Mouse (Mus musculus) embryonic stem cell, embryonic (primary cell): ENCODE results near the gene Cyp27a1.

Source experiments
- CTCF ChIA-PET, 4 experiments: fragments of 300-600 bp in 2 of 4; fragments of 350-600 bp in 2 of 4; sonication (Branson Sonifier 250); formaldehyde crosslinking; loops; one replicate each; lab custom pipeline; 2022; ENCODE audit warnings: inconsistent platforms in 2 of 4; lab: Charles Lee
- POLR2A ChIA-PET, 4 experiments: fragments of 300-600 bp in 2 of 4; fragments of 350-600 bp in 2 of 4; sonication (Branson Sonifier 250); formaldehyde crosslinking; loops; one replicate each; lab custom pipeline; 2022; ENCODE audit warnings: antibody characterized with exemption in 4 of 4, inconsistent platforms in 1 of 4; lab: Charles Lee

Cyp27a1 gene

DNA sequence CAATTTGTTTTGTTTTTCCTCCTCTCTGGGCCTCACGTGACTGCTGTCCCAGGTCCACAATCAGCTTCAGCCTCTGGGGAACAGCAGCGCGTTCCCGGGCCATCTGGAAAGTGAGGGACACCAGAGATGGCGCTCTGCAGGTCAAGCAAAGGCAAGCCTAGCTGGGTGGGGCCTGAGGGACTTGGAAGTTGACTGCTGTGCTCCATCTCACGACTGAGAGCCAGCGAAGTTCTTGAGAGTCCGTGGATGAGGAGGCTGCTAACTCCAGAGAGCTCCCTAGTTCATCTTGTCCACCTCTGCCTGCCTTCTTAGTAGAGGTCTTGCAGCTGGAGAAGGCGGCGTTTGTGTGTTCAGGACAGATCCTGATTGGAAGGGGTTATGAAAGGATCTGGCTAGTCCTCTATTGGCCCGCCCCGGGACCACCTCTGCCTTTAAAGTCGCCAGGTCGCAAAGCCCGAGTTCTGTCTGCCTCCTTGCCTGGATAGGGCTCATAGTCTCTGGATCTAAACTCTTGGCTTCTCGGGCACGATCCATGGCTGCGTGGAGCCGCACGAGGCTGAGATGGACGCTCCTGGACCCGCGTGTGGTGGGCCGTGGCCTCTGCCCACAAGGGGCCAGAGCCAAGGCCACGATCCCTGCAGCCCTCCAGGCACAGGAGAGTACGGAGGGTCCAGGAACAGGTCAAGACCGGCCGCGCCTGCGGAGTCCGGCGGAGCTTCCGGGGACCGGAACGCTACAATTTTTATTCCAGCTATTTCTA, at the start of gene Cyp27a1:
TSS of gene Cyp27a1 (plus strand) at position 476 of the 760 bp plus-strand sequence.
- CTCF ChIA-PET = interaction anchor here in 3 of 4 experiments (0.7 to 1.7 kb wide), 12 partner anchors 10 to 538 kb away, joined by 3 to 12 read pairs (median 4); partner anchors contain the start of genes Prkag3 (in 1 of the 3), Rnf25 (in 1 of the 3) and Stk36 (in 1 of the 3)
- POLR2A ChIA-PET = interaction anchor here in 3 of 4 experiments (0.5 to 2.2 kb wide), 22 partner anchors 9 to 316 kb away, joined by 3 to 10 read pairs (median 4); partner anchors contain the start of genes Ttll4 (in 2 of the 3), Bcs1l (in 1 of the 3), Cnot9 (in 1 of the 3) and Wnt6 (in 1 of the 3)

DNA sequence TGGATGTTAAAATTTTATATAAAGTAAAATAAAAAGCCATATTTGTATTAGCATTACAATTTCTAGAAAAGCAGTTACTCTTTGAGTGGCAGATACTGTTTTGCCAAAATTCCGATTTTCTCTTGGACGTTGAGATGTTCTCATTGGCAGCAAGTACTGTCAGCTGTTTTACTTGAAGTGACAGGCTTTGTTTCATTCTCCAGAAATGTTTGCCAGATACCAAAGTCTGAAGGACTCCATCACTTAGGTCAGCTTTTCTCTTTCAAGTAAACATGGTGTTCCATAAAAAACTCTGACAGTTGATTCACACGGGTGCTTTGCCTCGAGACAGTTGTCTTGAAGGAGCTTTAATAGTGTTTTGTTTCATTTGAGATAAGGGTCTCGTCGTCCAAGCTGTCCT, 48.2 kb upstream of the Cyp27a1 start:
- ChIA-PET POLR2A (interaction anchor here in 2 of 4 experiments (1.1 to 1.7 kb wide), 5 partner anchors 9 to 20 kb away, joined by 3 to 9 read pairs (median 3); no protein-coding TSS in a partner anchor), CTCF (no interaction called here)

DNA sequence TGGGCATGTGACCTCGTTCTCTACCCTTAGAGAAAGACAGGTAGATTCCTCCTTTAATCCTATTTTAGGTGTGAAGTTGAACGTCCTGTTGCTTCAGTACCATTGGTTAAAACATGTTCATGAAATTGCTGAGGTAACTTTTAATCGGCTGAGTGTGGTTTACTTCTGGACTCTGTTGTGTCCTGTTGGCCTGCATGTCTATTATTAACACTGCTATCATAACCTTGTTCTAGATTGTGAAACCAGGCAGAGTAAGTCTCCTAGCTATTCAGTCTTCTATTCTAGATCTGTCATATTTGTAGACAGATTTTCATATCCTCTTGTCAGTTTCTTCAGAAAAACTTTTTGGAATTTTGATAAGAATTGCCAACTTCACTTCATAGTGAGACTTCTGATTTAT, 45.0 kb upstream of the Cyp27a1 start:
- POLR2A ChIA-PET = no interaction called here
- CTCF ChIA-PET = no interaction called here

DNA sequence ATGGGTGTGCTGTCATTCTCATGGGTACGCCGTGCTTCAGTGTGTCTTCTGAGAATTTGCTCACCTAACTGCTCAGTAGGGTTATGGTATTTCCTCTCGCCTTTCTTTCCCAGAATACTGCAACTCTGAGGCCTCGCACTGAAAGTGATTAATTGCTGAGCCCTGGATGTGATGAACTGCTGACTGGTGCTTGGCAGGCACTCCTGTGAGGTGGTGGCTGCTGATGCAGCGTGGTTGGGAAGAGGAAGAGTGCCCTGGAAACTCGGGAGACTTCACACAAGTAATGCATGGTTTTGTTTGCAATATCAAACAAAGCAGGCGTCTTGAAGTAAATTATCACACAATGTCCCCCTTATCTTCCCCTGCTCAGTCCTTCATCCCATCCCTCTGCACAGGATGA, 40.6 kb upstream of the Cyp27a1 start:
- POLR2A ChIA-PET = interaction anchor here in 1 of 4 experiments (2.4 kb wide), 1 partner anchor 14 kb away, joined by 7 read pairs; no protein-coding TSS in a partner anchor
- CTCF ChIA-PET = no interaction called here

DNA sequence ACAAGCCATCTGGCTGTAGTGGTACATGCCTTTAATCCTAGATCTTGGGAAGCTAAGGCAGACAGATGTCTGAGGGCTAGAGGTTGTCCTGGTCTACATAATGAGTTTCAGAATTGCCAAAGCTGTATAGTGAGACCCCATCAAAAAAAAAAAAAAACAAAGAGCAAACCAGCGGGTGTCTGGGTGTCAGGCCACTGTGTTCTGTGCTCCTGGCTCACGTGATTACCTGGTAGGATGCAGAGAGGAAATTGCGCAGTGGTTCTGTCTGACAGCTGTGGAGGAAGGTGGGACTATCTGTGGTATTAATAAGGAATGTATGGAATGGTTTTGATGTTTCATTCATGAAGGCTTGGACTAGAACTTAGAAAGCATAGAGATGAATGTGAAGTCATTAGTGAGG, 36.5 kb upstream of the Cyp27a1 start:
- ChIA-PET CTCF (interaction anchor here in 1 of 4 experiments (0.7 kb wide), 1 partner anchor 34 kb away, joined by 4 read pairs; no protein-coding TSS in a partner anchor), POLR2A (interaction anchor here in 3 of 4 experiments (0.6 to 1.7 kb wide), 6 partner anchors 11 to 75 kb away, joined by 3 to 8 read pairs (median 3); partner anchors contain the start of genes Cyp27a1 (in 1 of the 3), Rnf25 (in 1 of the 3) and Stk36 (in 1 of the 3))

DNA sequence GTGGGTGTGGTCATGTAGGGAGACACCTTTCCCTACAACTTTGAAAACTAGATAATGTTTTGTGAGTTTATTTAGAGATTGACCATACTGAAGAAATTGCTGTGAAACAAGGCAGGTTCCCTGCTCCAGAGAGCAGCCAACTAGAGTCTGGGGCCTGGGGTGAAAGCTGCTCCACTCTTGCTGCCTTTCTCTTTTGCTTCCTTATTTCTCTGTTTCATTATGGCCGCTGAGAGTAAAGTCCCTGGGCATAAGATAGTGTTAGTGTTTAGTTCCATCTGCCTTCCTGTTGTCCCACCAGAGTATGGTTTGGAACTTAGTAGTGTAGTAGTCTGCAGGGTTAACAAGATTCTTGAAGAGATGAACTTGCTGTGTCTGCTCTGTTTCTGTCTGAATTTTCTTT, 35.5 kb upstream of the Cyp27a1 start:
- POLR2A ChIA-PET = no interaction called here
- CTCF ChIA-PET = no interaction called here

DNA sequence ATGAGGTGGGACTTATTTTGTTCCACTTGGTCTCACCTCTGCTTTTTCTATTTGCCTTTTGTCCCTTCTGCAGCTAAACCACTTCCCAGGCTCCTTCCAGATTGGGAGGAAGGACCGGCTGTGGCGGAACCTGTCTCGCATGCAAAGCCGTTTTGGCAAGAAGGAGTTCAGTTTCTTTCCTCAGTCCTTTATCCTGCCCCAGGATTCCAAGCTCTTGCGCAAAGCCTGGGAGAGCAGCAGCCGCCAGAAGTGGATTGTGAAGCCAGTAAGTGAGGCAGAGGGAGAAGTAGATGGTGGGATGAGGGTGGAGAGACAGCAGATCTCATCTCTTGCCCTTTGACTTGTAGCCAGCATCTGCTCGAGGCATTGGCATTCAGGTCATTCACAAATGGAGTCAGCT, 26.2 kb upstream of the Cyp27a1 start:
- CTCF ChIA-PET = no interaction called here

DNA sequence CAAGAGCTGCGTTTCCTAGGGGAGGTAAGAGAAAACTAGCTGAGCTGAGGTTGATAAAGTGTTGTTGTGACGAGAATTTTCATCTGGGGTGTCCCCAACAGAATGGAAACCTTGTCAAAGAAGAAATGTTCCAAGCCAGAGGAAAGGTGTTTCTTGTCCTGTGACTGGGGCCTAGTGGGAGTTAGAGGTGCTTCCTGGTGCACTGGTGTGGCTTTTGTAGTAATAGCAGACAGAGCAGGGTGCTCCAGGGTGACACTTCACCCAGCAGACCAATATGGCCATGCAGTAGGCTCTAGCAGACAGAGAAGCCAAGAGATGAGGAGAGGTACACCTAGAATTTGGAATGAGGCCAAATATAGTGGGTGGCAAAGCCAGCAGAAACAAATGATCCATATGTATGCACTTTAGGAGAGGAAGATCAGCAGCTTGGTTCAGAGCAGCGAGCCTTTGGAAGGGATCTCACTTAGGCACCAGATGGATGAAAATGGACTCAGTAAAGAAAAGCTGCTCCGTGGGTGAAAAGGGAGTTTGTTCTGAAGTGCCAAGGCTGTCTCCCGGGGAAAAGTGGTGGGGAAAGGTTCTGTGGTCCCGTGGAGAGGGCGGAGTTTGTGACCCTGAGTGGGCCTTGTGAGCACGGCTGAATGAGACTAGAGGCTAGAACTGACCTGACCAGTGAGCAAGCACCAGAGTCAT, 19.3 kb upstream of the Cyp27a1 start:
- POLR2A ChIA-PET = interaction anchor here in 1 of 4 experiments (0.9 kb wide), 1 partner anchor 12 kb away, joined by 3 read pairs; no protein-coding TSS in a partner anchor
- CTCF ChIA-PET = no interaction called here

More for the DNA sequence above, 26.2 kb upstream of the Cyp27a1 start:
- POLR2A ChIA-PET = interaction anchor here in 1 of 4 experiments (0.8 to 1.6 kb wide), 4 partner anchors 8 to 65 kb away, joined by 3 to 7 read pairs (median 3); no protein-coding TSS in a partner anchor

DNA sequence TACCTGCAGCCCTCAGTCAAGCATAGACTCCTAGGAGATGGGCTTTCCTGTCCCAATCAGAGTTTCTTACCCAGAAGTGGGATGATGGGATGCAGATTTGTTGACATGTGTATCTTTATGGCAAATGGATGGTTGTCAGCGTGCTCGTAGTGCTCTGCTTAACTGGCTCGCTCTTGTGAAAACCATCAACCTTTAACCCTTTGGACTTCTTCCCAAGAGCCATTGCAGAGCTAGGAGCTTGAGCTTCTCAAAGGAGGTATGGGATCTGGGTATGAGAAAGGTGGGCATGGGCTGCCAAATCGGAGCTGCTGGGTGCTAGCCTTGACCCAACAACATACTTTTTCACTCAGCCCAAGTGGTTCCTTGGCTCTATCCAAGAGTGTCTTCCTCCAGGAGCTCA, 17.5 kb upstream of the Cyp27a1 start:
- ChIA-PET POLR2A (interaction anchor here in 2 of 4 experiments (0.7 to 1.6 kb wide), 8 partner anchors 9 to 45 kb away, joined by 3 to 4 read pairs (median 3); partner anchors contain the start of gene Cyp27a1 (in 1 of the 2)), CTCF (no interaction called here)

DNA sequence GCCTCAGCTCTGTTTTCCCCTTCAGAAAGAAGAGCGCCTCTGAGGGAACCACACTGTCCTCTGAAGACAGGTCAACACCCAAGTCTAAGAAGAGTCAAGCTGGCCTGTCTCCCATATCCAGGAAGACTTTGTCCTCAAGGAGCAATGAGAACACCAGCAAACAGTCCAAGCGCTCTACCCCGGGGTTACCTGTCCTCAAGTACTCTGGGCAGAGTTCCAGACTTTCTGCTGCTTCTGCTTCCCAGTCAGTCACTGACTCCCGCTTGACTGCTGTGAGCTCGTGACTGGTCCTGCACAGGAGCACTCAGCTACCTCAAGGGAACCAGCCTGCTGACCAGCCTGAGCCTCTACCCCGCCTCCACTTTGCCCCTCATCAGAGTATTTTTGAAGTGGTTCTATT, 16.0 kb upstream of the Cyp27a1 start:
- ChIA-PET CTCF (no interaction called here), POLR2A (interaction anchor here in 1 of 4 experiments (1.5 to 1.6 kb wide), 2 partner anchors 9 to 12 kb away, joined by 5 to 6 read pairs; no protein-coding TSS in a partner anchor)

DNA sequence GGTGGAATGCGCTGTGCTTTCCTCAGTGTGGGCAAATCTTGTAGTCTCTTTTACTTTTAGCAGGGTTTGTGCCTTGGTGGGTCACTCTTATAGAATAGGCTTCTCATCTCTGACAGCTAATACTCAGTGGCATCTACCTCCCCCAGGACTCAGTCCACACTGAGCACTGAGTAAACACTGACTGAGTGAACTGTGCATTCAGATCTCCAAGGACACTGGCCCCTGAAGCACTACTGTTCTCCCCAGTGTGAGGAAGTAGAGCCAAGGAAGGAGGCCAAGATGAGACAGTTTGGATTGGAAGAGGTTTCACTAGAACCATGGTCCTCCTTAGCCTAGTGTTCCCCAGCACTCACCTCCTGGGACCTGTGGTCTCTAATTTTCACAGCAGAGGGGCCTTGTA, 15.0 kb upstream of the Cyp27a1 start:
- ChIA-PET CTCF (no interaction called here), POLR2A (interaction anchor here in 2 of 4 experiments (0.6 to 1.6 kb wide), 3 partner anchors 8 to 1930 kb away, joined by 5 to 6 read pairs (median 6); no protein-coding TSS in a partner anchor)

DNA sequence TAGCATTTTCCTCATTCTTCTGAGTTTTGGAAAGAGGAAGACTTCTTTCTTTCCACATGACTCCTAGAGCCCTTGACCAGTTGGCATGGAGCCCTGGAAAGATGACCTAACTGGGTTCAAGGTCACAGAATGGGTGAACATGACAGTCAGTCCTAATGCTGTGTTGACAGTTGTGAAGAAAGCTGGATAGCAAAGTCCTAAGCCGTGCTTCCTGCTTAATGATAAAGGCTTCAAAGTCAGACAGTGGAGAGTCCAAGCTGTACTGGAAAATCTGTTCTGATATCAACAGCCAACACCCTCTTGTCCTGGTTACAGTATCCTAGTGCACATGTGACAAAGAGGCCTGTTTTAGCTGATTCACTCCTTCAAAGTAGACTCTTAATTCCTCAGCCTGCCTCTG, 14.6 kb upstream of the Cyp27a1 start:
- ChIA-PET CTCF (no interaction called here), POLR2A (interaction anchor here in 2 of 4 experiments (1.5 to 1.6 kb wide), 2 partner anchors 10 to 14 kb away, joined by 4 to 5 read pairs; partner anchors contain the start of gene Cyp27a1 (in 1 of the 2))

DNA sequence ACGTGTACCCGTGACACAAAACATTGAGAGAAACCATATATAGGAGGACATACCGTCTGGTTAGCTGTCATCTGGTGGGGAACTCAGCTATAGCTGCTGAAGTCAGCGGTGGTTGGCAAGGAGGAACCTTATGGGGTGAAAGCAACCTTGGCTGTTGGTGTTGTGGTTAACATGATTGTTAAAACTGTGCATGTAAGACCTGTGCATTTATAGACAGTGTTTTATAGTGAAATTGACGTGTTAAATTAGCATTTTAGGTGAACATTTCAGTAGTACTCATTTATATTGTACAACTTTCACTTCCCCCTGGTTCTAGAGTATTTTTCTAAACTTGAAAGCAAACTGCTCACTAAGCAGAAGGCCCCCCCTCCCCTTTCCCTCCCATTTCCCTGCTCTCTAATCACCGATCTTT, 11.2 kb upstream of the Cyp27a1 start:
- POLR2A ChIA-PET = interaction anchor here in 1 of 4 experiments (0.7 kb wide), 1 partner anchor 27 kb away, joined by 3 read pairs; no protein-coding TSS in a partner anchor
- CTCF ChIA-PET = no interaction called here

DNA sequence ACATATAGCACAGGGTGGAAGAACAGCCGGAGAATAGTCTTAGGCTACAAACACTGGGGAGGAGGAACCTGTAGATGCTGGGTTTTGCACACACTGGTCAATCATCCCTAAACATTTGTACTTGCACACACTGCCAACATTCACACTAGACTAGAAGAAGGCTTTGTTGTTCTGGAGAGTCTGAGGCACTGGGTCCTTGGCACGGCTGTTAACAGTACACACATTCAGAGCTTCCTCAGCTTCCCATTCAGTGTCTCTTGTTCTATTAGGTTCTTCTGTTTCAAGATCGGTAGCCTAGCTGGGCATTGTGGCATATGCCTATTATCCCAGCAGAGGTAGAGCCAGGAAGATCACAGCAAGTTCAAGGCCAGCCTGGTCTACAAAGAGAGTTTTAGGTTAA, 9.2 kb upstream of the Cyp27a1 start:
- CTCF ChIA-PET = no interaction called here
- POLR2A ChIA-PET = interaction anchor here in 2 of 4 experiments (0.5 to 1.1 kb wide), 2 partner anchors 8 to 43 kb away, joined by 3 to 5 read pairs; partner anchors contain the start of gene Ttll4 (in 1 of the 2)

DNA sequence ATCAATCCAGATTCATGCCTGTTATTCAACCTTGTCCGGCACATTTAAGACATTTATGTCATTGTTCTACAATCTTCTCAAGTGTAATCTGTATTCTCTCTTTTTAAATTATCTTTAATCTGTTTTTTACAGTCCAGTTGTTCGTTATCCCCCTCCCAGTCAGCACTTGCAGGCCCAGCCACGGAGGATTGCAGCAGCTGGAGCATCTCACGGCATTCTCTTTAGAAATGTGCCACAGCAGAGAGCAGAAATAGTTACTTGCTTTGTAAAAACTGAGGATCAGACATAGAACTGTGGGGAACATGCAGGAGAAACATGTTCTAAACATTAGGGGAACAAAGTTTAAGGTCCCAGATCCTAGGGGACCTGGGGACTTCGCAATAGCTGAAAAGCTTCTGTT, 8.4 kb upstream of the Cyp27a1 start:
- ChIA-PET CTCF (interaction anchor here in 1 of 4 experiments (0.5 kb wide), 1 partner anchor 308 kb away, joined by 3 read pairs; no protein-coding TSS in a partner anchor), POLR2A (interaction anchor here in 2 of 4 experiments (1.1 to 1.3 kb wide), 2 partner anchors 9 kb away, joined by 3 read pairs; no protein-coding TSS in a partner anchor)

DNA sequence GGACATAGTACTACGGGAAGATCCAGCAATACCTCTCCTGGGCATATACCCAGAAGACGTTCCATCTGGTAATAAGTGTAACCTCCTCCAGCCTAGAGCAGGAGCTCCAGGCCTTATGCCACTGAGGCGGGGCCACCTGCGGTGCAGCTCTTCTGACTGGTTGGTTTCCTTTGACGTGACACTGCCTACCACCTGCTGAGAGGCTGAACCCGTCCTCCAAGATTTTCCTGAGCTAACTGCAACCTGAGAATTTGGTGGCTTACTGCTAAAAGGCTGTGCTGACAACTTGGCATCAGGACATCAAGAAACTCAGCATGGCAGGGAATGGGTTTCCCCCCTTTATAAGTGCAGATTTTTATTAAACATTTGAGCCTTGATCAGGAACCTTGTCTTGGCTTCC, 3.8 kb upstream of the Cyp27a1 start:
- CTCF ChIA-PET = interaction anchor here in 1 of 4 experiments (0.9 to 1.2 kb wide), 2 partner anchors 14 to 49 kb away, joined by 3 read pairs; no protein-coding TSS in a partner anchor
- POLR2A ChIA-PET = interaction anchor here in 1 of 4 experiments (0.7 to 1.2 kb wide), 2 partner anchors 11 to 39 kb away, joined by 3 to 5 read pairs; no protein-coding TSS in a partner anchor

DNA sequence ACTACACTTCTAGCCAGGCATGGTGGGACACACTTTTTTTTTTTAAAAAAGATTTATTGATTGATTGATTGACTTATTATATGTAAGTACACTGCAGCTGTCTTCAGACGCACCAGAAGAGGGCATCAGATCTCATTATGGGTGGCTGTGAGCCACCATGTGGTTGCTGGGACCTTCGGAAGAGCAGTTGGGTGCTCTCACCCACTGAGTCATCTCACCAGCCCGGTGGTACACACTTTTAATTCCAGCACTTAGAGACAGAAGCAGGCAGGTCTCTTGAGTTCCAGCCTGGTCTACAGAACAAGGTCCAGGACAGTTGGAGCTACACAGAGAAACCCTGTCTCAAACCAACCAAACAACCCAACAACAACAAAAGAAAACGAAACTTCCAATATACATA, 1.3 kb upstream of the Cyp27a1 start:
- ChIA-PET POLR2A (interaction anchor here in 2 of 4 experiments (1.3 to 2.1 kb wide), 3 partner anchors 10 to 16 kb away, joined by 3 to 7 read pairs (median 5); no protein-coding TSS in a partner anchor), CTCF (interaction anchor here in 2 of 4 experiments (0.7 to 1.2 kb wide), 2 partner anchors 12 to 47 kb away, joined by 3 to 4 read pairs; no protein-coding TSS in a partner anchor)
